Mouse (Mus musculus) lung, embryonic 14.5 days (tissue): ENCODE measurements around the gene Prmt7. TPM values are rescaled to one million over a fixed set of nuclear protein-coding genes. Genes with fewer than 3 reads are reported as not detected.
A peak's percentile ranks its signal among the peaks of the same experiment; 100 is the strongest.

Experiments used
- ATAC-seq: fragments of 200-750 bp; cut with Nextera tagmentation; 2 replicates; pipeline ENCODE4 v1.8.0; 2017; ENCODE audit warnings: mild to moderate bottlenecking, moderate TSS enrichment, moderate library complexity; ENCODE audit not compliant: insufficient read depth
- DNase-seq: peaks from one replicate; pipeline ENCODE4 v3.0.0-alpha.2; 2015
- H3K27ac ChIP-seq: fragments of 300-500 bp; sonication (generic); 2 replicates; pipeline ENCODE4 v1.5.1; 2014; ENCODE audit warnings: low read depth, mild to moderate bottlenecking, moderate library complexity
- H3K27me3 ChIP-seq: fragments of 300-500 bp; sonication (generic); 2 replicates; pipeline ENCODE4 v1.6.1; 2014; ENCODE audit warnings: low read length, control low read depth; ENCODE audit not compliant: insufficient read depth
- H3K36me3 ChIP-seq: fragments of 300-500 bp; sonication (generic); 2 replicates; pipeline ENCODE4 v1.6.1; 2014; ENCODE audit warnings: control low read depth; ENCODE audit not compliant: insufficient read depth
- H3K4me1 ChIP-seq: fragments of 300-500 bp; sonication (generic); 2 replicates; pipeline ENCODE4 v1.6.1; 2014; ENCODE audit warnings: antibody characterized with exemption, control low read depth; ENCODE audit not compliant: insufficient read depth
- H3K4me2 ChIP-seq: fragments of 300-500 bp; sonication (generic); 2 replicates; pipeline ENCODE4 v1.6.1; 2014; ENCODE audit warnings: mild to moderate bottlenecking
- H3K4me3 ChIP-seq: fragments of 300-500 bp; sonication (generic); 2 replicates; pipeline ENCODE4 v1.5.1; 2014; ENCODE audit warnings: low read depth, low read length
- H3K9ac ChIP-seq: fragments of 300-500 bp; sonication (generic); 2 replicates; pipeline ENCODE4 v1.6.1; 2014
- H3K9me3 ChIP-seq: fragments of 300-500 bp; sonication (generic); 2 replicates; pipeline ENCODE4 v1.6.1; 2016; ENCODE audit warnings: low read depth, low read length, control low read depth
- CTCF ChIP-seq: IDR thresholded peaks from 2 replicates; pipeline ENCODE4 v1.5.1; 2016; ENCODE audit warnings: antibody characterized with exemption, low read depth
- WGBS: fragments of 180-500 bp; shearing (Covaris S2); extraction: QIAGEN DNeasy Blood & Tissue Kit; methylation state at CpG from one replicate; pipeline ENCODE4 v1.1.7; 2014; 5-methylcytosine and 5-hydroxymethylcytosine counted together
- polyA plus RNA-seq: library from polyadenylated mRNA; unstranded; fragments of >200 nt; fragmentation: Nextera tagmentation; extraction: Ambion mirVana; gene quantifications from 2 replicates; pipeline ENCODE4 v1.2.1, GENCODE M21; 2014

Gene Prmt7
- 48.7 and 53.9 TPM in 2 replicates for polyA plus RNA-seq

DNA sequence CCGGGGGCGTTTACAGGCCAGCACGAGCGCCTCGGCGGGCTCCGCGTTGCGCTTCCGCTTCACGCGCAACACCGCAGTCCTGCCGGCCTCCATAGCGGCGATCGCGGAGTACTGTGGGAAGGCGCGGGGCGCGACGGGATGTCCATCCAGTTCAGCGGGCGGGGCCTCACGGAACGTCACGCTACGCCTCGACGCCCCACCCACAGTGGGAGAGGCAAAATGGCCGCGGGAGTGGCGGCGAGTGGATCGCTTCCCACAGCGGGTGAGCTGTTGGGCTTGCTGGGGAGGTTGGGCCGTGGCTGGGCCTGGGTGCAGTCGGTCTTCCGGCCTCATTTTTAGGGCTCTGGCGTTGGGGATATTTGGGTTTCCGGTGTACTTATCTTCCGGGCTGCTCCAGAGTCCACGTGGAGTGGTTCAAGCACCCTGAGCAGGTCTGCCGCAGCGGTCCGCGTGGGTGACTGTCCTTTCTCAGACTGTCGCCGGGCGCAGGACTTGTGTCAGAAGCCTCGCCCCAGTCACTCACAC is at the start of gene Prmt7, which contains the start of gene Slc7a6os:
Gene Prmt7, plus strand, starts transcription at position 116 of the 525 bp plus-strand sequence.
Gene Slc7a6os, minus strand, starts transcription at position 115 of the 525 bp plus-strand sequence.
- Histone ChIP-seq H3K4me1 (peaks cover 3% of the 10 kb centered on the region; the same call in 1 of the 2 replicates), H3K27me3 (no peaks in the 10 kb centered on the region), H3K4me3 (peak within 1 kb of the TSS; percentile 90), H3K4me2 (peak within 1 kb of the TSS; percentile 78), H3K9ac (peak within 1 kb of the TSS; percentile 89), H3K27ac (peak within 1 kb of the TSS; percentile 95), H3K36me3 (peaks cover 52% of the 10 kb centered on the region), H3K9me3 (no peaks in the 10 kb centered on the region)
- under 1% methylated on average over 52 of the region's 52 CpGs for WGBS
- TF ChIP-seq CTCF = no peak
- peak; percentile 98 for DNase-seq
- ATAC-seq = peak; percentile 99

DNA sequence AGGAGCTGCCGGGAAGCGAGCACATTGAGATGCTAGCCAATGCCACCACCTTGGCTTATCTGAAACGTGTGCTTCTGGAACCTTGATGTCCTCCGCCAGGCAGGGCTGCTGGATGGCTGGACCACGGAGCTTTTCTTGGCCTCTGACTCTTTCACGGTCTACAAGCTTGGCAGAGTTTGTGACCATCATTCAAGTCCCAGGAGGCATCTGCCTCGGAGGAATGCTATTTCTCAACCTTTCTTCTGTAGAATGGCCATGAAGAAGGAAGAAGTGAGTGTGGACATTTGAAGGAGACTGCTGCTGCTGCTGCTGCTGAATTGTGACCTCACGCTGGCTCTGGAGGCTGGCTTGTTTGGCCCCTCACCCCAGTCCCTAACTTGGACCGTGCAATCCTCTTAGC is 47.5 kb upstream of the Prmt7 start:
- DNase-seq (no peak), ATAC-seq (no peak)
- Histone ChIP-seq H3K9ac (no peak overlapping the region), H3K27me3 (no peaks in the 10 kb centered on the region), H3K4me1 (no peaks in the 10 kb centered on the region), H3K9me3 (no peaks in the 10 kb centered on the region), H3K27ac (no peak overlapping the region), H3K4me3 (no peak overlapping the region), H3K36me3 (peaks cover 50% of the 10 kb centered on the region), H3K4me2 (no peak overlapping the region)
- WGBS = 82% methylated on average over 9 of the region's 9 CpGs
- TF ChIP-seq CTCF = no peak

DNA sequence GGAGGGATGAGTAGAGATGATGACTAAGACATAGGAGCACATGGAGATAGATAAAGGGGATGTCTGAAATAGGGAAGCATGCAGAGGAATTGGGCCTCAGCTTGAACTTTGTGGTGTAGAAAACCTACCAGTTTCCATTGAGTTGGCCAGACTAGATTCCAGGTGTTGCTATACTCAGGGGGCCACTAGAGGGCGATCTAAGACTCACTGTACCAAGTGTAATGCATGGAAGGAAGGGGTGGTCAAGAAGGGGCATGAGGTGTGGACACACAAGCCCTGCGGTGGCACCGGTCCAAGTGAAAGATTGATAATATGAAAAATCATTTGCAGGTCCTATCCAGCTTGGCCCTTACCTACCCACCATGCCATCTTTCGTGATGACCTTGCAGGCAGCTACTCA is 45.3 kb upstream of the Prmt7 start:
- Histone ChIP-seq H3K4me2 (no peak overlapping the region), H3K4me3 (no peak overlapping the region), H3K4me1 (peaks cover 2% of the 10 kb centered on the region; the same call in 1 of the 2 replicates), H3K27me3 (no peaks in the 10 kb centered on the region), H3K9ac (no peak overlapping the region), H3K36me3 (peaks cover 40% of the 10 kb centered on the region), H3K9me3 (no peaks in the 10 kb centered on the region), H3K27ac (no peak overlapping the region)
- DNase-seq (peak; percentile 86), ATAC-seq (no peak)
- WGBS = 47% methylated on average over 4 of the region's 4 CpGs
- peak; percentile 85 for TF ChIP-seq CTCF

DNA sequence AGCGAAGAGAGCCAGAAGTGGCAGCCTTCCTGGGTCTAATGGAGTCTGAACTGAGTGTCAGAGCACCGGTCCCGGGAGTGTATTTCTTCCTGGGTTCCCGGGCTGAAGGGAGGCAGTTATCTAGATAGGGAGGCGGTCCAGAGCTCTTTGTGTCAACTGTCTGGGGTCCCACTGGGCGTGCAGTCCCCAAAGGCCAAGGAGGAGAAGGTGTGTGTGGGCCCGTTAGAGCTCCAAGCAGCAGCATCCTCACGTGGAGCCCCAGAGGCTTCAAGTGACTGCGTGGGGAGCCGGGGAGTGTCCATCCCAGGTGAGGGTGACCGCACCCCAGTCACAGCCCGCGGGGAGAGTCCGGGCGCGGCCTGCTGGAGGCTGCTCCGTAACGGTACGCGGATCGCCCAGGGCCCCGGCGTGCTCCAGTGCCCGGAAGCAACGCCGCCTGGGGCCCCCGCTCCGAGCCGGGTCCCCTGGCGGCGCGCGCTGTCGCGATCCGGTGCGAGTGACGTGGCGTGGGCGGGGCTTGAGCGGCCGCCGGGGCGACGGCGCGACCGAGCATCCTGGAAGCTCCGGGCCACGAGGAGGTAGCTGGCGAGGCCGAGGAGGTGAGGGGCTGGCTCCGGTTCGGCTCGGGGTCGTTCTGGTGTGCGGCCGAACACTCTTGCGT is 42.2 kb upstream of the Prmt7 start, which contains the start of gene Slc7a6:
Gene Slc7a6, plus strand, starts transcription at position 502 of the 661 bp plus-strand sequence.
- TF ChIP-seq CTCF = no peak
- Histone ChIP-seq H3K9me3 (no peaks in the 10 kb centered on the region), H3K4me2 (peak within 1 kb of the TSS; percentile 93), H3K36me3 (peaks cover 11% of the 10 kb centered on the region), H3K27me3 (no peaks in the 10 kb centered on the region), H3K9ac (peak within 1 kb of the TSS; percentile 88), H3K4me3 (peak within 1 kb of the TSS; percentile 84), H3K4me1 (peaks cover 2% of the 10 kb centered on the region; the same call in 1 of the 2 replicates), H3K27ac (peak within 1 kb of the TSS; percentile 89)
- peak; percentile 90 for ATAC-seq
- under 1% methylated on average over 59 of the region's 59 CpGs for WGBS
- DNase-seq = peak; percentile 92

DNA sequence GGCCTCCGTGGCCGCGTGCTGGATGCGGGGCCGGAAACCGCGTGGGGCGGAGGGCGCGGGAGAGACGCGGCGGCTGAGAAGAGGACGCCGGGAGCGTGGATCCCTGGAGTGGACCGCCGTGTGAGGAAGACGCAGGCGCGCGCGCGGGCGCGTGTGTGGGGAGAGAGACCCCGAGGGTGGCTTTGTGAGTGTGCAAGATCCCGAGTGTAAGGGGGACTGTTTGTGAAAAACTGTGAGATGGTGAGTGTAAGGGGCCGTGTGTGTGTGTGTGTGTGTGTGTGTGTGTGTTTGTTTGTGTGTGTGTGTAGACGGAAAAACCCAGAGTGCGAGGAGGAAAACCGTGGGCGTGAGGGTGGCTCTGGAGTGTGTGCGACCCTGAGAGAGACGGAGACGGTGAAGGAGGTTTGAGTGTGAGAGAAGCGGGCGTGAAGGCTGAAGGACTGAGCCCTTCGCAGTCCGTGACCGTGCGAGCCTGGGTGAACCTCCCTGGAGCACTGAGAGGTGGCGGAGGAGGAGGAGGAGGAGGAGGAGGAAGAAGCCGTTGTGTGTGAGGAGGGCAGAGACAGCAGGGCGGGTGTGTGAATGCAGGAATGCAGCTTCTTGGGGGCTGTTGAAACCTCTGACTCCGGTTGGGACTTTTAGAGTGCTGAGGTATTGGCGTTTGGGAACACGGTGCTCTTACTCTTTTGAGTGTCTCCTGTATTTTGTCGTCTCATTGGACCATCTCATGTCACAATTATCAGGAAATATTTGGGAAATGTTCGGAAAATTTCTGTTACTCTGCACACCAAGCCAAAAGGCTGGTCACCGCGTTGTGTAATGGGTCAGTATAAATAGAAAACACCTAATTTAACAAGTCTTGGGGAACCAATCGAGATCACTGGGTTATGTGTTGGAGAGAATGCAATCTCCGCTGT is 41.5 kb upstream of the Prmt7 start:
- ATAC-seq = peak; percentile 69
- TF ChIP-seq CTCF = no peak

DNA sequence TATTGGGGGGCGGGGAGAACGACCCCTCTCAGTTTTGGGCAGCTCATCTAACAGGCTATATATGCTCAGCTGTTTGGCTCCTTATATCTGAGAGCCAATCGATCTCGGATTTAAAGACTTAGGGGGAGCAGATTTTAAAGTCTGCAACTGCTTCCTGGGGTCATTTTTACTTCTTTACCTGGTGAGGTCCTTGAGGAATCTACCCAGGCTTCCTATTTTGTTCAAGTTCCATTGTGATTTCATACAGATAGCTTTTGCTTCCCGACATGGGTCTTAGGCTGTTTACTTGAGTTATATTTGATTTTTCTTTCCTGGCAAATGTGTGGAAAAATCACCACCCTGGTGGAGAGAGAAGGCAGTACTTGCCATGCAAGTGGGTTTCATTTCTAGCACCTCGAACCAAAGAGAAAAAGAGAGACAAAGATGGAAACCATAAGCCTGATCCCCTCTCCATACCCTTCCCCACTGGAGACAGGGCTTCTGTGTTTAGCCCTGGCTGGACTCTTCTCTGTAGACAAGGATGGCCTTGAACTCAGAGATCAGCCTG is 40.7 kb upstream of the Prmt7 start:
- Histone ChIP-seq H3K4me1 (peaks cover 2% of the 10 kb centered on the region; the same call in 1 of the 2 replicates), H3K4me3 (peak overlapping the region; percentile 84), H3K4me2 (peak overlapping the region; percentile 93), H3K36me3 (no peaks in the 10 kb centered on the region), H3K27ac (no peak overlapping the region), H3K9ac (peak overlapping the region; percentile 88), H3K9me3 (no peaks in the 10 kb centered on the region), H3K27me3 (no peaks in the 10 kb centered on the region)
- peak; percentile 17 for DNase-seq
- ATAC-seq = no peak
- 23% methylated on average over 6 of the region's 6 CpGs for WGBS
- peak; percentile 38; the same call in 1 of the 2 replicates for TF ChIP-seq CTCF

More for the DNA sequence above, 41.5 kb upstream of the Prmt7 start:
- Histone ChIP-seq H3K27me3 (no peaks in the 10 kb centered on the region), H3K9me3 (no peaks in the 10 kb centered on the region), H3K4me3 (peak overlapping the region; percentile 84), H3K4me2 (peak overlapping the region; percentile 93), H3K27ac (peak overlapping the region; percentile 89), H3K36me3 (0 out of 2 replicates have a peak, but pooled peaks cover 4% of the 10 kb centered on the region), H3K4me1 (peaks cover 2% of the 10 kb centered on the region; the same call in 1 of the 2 replicates), H3K9ac (peak overlapping the region; percentile 88)
- WGBS = under 1% methylated on average over 53 of the region's 54 CpGs
- DNase-seq = peak; percentile 59
